Mouse (Mus musculus) neural tube, embryonic 12.5 days (tissue): ENCODE results near the gene Lyve1. TPM values are rescaled to one million over a fixed set of nuclear protein-coding genes. Genes with fewer than 3 reads are reported as not detected.

Experiments
- ATAC-seq: fragments of 200-750 bp; cut with Nextera tagmentation; 2 replicates; pipeline ENCODE4 v1.8.0; 2017; ENCODE audit warnings: low read depth, mild to moderate bottlenecking, moderate TSS enrichment, moderate library complexity; ENCODE audit not compliant: low FRiP score
- H3K27ac ChIP-seq: fragments of 300-500 bp; sonication (generic); 2 replicates; pipeline ENCODE4 v1.5.1; 2016
- H3K27me3 ChIP-seq: fragments of 300-500 bp; sonication (generic); replicated peaks from 2 replicates; pipeline ENCODE4 v1.6.1; 2016; ENCODE audit warnings: mild to moderate bottlenecking
- H3K36me3 ChIP-seq: fragments of 300-500 bp; sonication (generic); 2 replicates; pipeline ENCODE4 v1.6.1; 2016; ENCODE audit warnings: mild to moderate bottlenecking
- H3K4me1 ChIP-seq: fragments of 300-500 bp; sonication (generic); 2 replicates; pipeline ENCODE4 v1.6.1; 2016
- H3K4me2 ChIP-seq: fragments of 300-500 bp; sonication (generic); replicated peaks from 2 replicates; pipeline ENCODE4 v1.6.1; 2016; ENCODE audit warnings: mild to moderate bottlenecking
- H3K4me3 ChIP-seq: fragments of 300-500 bp; sonication (generic); 2 replicates; pipeline ENCODE4 v1.5.1; 2016
- H3K9ac ChIP-seq: fragments of 300-500 bp; sonication (generic); 2 replicates; pipeline ENCODE4 v1.6.1; 2016; ENCODE audit warnings: mild to moderate bottlenecking
- H3K9me3 ChIP-seq: fragments of 300-500 bp; sonication (generic); 2 replicates; pipeline ENCODE4 v1.6.1; 2016; ENCODE audit warnings: mild to moderate bottlenecking
- WGBS: fragments of 180-500 bp; shearing (Covaris S2); methylation state at CpG from one replicate; pipeline ENCODE4 v1.1.7; 2016; 5-methylcytosine and 5-hydroxymethylcytosine counted together
- polyA plus RNA-seq: library from polyadenylated mRNA; unstranded; fragments of >200 nt; fragmentation: Nextera tagmentation; extraction: Ambion mirVana; gene quantifications from 2 replicates; pipeline ENCODE4 v1.2.1, GENCODE M21; 2016

The Lyve1 gene
- polyA plus RNA-seq, 1 experiment from 2014 or later, result 4.4 TPM

DNA sequence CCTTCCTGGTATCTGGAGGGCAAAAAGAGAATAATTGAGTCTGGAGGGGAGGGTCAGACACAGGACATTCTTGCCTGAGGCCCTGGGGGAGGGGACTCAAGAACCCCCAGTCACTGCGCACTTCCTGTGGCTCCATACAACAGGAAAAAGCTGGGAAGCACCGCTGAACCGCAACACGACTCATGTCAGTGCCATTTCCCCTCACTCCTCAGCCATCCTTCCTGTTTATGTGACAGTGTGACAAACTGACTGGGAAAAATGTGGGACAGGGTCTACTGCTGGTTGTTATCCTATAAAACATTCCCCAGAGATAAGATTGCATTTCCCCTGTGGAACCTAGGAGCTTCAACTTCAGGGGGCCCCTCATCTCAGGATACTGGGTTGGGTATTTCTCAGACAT, 13.9 kb upstream of the Lyve1 start:
- no peak overlapping the region for H3K9ac ChIP-seq
- no peaks in the 10 kb centered on the region for H3K36me3 ChIP-seq
- no peaks in the 10 kb centered on the region for H3K4me1 ChIP-seq
- H3K27me3 ChIP-seq, result no peaks in the 10 kb centered on the region
- 89% methylated on average over 4 of the region's 4 CpGs for WGBS
- no peak overlapping the region for H3K27ac ChIP-seq
- ATAC-seq, result no peak
- H3K4me2 ChIP-seq, result no peak overlapping the region
- no peak overlapping the region for H3K4me3 ChIP-seq
- no peaks in the 10 kb centered on the region for H3K9me3 ChIP-seq

DNA sequence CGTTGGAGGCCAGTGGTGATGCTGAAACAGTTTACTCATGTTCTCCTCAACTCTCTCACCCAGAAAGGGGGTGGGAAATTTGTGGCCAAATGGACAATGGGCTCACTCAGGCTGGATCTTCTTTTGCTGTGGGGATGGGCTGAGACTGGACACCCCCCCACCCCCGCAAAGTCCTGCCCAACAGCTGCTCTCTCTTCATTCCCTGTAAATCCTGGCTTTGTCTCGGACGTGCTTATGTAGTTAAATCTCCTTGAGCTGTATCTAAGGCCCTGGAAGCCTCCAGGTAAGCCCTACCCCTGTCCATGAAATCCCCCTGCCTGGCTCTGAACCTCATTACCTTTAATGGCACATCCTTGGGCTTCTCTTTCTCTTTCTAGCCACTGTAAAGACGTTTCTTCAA, 5.8 kb upstream of the Lyve1 start:
- Histone ChIP-seq H3K9ac (no peak overlapping the region), H3K4me3 (no peak overlapping the region), H3K27me3 (no peaks in the 10 kb centered on the region), H3K9me3 (no peaks in the 10 kb centered on the region), H3K36me3 (no peaks in the 10 kb centered on the region), H3K4me1 (no peaks in the 10 kb centered on the region), H3K4me2 (no peak overlapping the region), H3K27ac (no peak overlapping the region)
- ATAC-seq, result no peak
- 77% methylated on average over 5 of the region's 5 CpGs for WGBS

DNA sequence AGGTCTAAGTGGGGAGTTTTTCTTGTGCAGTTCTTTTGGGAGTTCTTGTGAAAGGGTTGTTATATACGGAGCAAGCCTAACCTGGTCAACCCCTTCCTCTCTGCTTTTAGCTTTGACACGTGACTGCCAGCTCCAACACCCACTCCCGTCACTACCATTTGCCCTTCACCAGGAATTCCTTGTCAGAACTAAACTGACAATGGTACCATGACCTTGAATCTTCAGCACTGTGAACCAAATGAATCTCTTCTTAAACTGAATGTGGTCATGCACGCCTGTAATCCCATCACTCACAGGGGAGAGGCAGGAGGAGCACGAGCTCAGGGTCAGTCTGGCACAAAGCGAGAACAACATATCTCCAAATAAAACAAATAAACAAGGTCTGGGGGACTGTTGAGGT, 4.1 kb upstream of the Lyve1 start:
- no peaks in the 10 kb centered on the region for H3K36me3 ChIP-seq
- no peak for ATAC-seq
- H3K9ac ChIP-seq, result no peak overlapping the region
- no peak overlapping the region for H3K27ac ChIP-seq
- H3K4me1 ChIP-seq, result peaks cover 4% of the 10 kb centered on the region; the same call in 1 of the 2 replicates
- 89% methylated on average over 6 of the region's 6 CpGs for WGBS
- no peak overlapping the region for H3K4me2 ChIP-seq
- H3K9me3 ChIP-seq, result no peaks in the 10 kb centered on the region
- H3K4me3 ChIP-seq, result no peak overlapping the region
- H3K27me3 ChIP-seq, result no peaks in the 10 kb centered on the region

GRCm38 (mm10) chr7:110866021-110866420, 3.0 kb upstream of the Lyve1 start:
- Histone ChIP-seq H3K27me3 (no peaks in the 10 kb centered on the region), H3K36me3 (no peaks in the 10 kb centered on the region), H3K4me3 (no peak overlapping the region), H3K27ac (no peak overlapping the region), H3K4me1 (peaks cover 4% of the 10 kb centered on the region; the same call in 1 of the 2 replicates), H3K4me2 (no peak overlapping the region), H3K9me3 (no peaks in the 10 kb centered on the region), H3K9ac (no peak overlapping the region)
- WGBS, result 98% methylated on average over 3 of the region's 3 CpGs
- ATAC-seq, result no peak

- no peak for ATAC-seq
- Histone ChIP-seq H3K9me3 (no peaks in the 10 kb centered on the region), H3K4me1 (peaks cover 4% of the 10 kb centered on the region; the same call in 1 of the 2 replicates), H3K27ac (no peak overlapping the region), H3K4me3 (no peak overlapping the region), H3K27me3 (no peaks in the 10 kb centered on the region), H3K4me2 (no peak overlapping the region), H3K9ac (no peak overlapping the region), H3K36me3 (no peaks in the 10 kb centered on the region)
- 86% methylated on average over 6 of the region's 6 CpGs for WGBS
Measured at GRCm38 (mm10) chr7:110865570-110865969, 2.5 kb upstream of the Lyve1 start.

- Histone ChIP-seq H3K9ac (no peak overlapping the region), H3K36me3 (no peaks in the 10 kb centered on the region), H3K9me3 (no peaks in the 10 kb centered on the region), H3K4me1 (peaks cover 4% of the 10 kb centered on the region; the same call in 1 of the 2 replicates), H3K4me3 (no peak overlapping the region), H3K27me3 (no peaks in the 10 kb centered on the region), H3K27ac (no peak overlapping the region), H3K4me2 (no peak overlapping the region)
- no peak for ATAC-seq
- 53% methylated on average over 10 of the region's 10 CpGs for WGBS
Measured at GRCm38 (mm10) chr7:110865038-110865437, 2.0 kb upstream of the Lyve1 start.

DNA sequence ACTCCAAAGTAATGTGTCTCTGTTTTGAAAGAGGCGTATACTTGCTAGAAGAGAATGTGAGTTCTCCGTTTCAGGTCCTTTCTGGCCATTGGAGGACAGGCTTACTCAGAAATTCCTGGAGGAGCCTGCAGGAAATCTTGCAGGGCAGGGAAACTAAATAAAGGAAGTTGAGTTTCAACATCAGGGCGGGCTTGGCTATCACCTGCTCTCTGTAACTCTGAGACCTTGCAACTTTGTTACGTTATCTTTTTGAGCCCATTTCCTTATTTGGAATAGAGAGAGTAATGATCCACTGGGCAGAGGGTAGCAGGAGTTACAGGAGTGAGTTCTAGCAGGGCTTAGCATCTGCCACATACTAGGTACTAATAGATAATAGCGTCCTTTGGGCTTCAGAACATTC, 2.9 kb downstream of the Lyve1 start:
- 77% methylated on average over 5 of the region's 5 CpGs for WGBS
- Histone ChIP-seq H3K27ac (no peak overlapping the region), H3K4me2 (no peak overlapping the region), H3K36me3 (no peaks in the 10 kb centered on the region), H3K27me3 (no peaks in the 10 kb centered on the region), H3K4me3 (no peak overlapping the region), H3K9ac (no peak overlapping the region), H3K9me3 (no peaks in the 10 kb centered on the region), H3K4me1 (peaks cover 4% of the 10 kb centered on the region; the same call in 1 of the 2 replicates)
- no peak for ATAC-seq

DNA sequence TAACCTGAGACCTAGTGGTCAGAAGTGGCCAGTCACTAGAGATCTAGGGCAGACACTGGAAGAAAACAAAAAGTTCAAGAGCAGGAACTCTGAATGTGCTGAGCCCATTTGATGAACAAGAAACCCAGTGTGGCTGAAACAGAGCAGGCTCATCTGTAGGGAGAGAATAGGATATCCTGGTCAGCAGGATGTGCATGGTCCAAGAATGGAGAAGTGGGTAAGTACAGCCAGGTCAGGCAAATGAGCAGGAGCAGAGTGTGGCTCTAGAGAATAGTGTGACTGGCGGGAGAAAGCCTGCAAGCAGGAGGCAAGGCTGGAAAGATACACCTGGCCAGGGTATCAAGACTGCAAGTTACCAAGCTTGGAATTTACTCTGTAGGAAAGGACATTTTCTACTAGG, 7.4 kb downstream of the Lyve1 start:
- ATAC-seq, result no peak
- WGBS, result 78% methylated on average over 1 of the region's 1 CpGs
- H3K27ac ChIP-seq, result no peak overlapping the region

GRCm38 (mm10) chr7:110854927-110855546, 8.0 kb downstream of the Lyve1 start:
- WGBS, result 81% methylated on average over 8 of the region's 8 CpGs
- Histone ChIP-seq H3K4me3 (no peak overlapping the region), H3K36me3 (no peaks in the 10 kb centered on the region), H3K9ac (no peak overlapping the region), H3K4me1 (no peaks in the 10 kb centered on the region), H3K27me3 (no peaks in the 10 kb centered on the region), H3K4me2 (no peak overlapping the region), H3K9me3 (no peaks in the 10 kb centered on the region), H3K27ac (no peak overlapping the region)
- ATAC-seq, result no peak

More for the DNA sequence above, 7.4 kb downstream of the Lyve1 start:
- H3K9ac ChIP-seq, result no peak overlapping the region
- H3K4me1 ChIP-seq, result no peaks in the 10 kb centered on the region
- no peaks in the 10 kb centered on the region for H3K27me3 ChIP-seq
- H3K36me3 ChIP-seq, result no peaks in the 10 kb centered on the region
- H3K4me3 ChIP-seq, result no peak overlapping the region
- no peak overlapping the region for H3K4me2 ChIP-seq
- no peaks in the 10 kb centered on the region for H3K9me3 ChIP-seq

GRCm38 (mm10) chr7:110854519-110854918, 8.5 kb downstream of the Lyve1 start:
- Histone ChIP-seq H3K27ac (no peak overlapping the region), H3K4me2 (no peak overlapping the region), H3K36me3 (no peaks in the 10 kb centered on the region), H3K4me1 (no peaks in the 10 kb centered on the region), H3K9me3 (no peaks in the 10 kb centered on the region), H3K4me3 (no peak overlapping the region), H3K27me3 (no peaks in the 10 kb centered on the region), H3K9ac (no peak overlapping the region)
- ATAC-seq, result no peak
- 62% methylated on average over 3 of the region's 3 CpGs for WGBS

DNA sequence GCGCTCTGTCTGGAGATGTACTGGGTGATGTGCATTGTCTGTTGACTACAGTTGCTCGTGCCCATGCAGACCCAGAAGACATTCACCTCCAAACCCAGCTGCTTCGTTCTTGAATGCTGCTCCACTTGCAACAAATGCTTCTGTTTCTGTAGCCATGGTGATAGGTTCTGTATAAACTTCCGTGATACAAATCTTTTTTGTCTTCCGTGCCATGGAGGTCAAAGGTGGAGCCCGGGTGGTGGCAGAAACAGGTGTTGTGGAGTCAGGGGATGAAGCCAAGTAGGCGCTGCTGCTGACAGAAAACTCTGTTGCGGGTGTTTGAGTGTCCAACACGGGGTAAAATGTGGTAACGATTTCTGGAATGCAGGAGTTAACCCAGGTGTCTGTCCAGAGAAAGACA, 9.4 kb downstream of the Lyve1 start:
- H3K36me3 ChIP-seq, result no peaks in the 10 kb centered on the region
- no peak overlapping the region for H3K27ac ChIP-seq
- no peaks in the 10 kb centered on the region for H3K27me3 ChIP-seq
- no peaks in the 10 kb centered on the region for H3K9me3 ChIP-seq
- ATAC-seq, result no peak
- H3K4me3 ChIP-seq, result no peak overlapping the region
- H3K4me2 ChIP-seq, result no peak overlapping the region
- 71% methylated on average over 10 of the region's 10 CpGs for WGBS
- H3K4me1 ChIP-seq, result no peaks in the 10 kb centered on the region
- no peak overlapping the region for H3K9ac ChIP-seq

DNA sequence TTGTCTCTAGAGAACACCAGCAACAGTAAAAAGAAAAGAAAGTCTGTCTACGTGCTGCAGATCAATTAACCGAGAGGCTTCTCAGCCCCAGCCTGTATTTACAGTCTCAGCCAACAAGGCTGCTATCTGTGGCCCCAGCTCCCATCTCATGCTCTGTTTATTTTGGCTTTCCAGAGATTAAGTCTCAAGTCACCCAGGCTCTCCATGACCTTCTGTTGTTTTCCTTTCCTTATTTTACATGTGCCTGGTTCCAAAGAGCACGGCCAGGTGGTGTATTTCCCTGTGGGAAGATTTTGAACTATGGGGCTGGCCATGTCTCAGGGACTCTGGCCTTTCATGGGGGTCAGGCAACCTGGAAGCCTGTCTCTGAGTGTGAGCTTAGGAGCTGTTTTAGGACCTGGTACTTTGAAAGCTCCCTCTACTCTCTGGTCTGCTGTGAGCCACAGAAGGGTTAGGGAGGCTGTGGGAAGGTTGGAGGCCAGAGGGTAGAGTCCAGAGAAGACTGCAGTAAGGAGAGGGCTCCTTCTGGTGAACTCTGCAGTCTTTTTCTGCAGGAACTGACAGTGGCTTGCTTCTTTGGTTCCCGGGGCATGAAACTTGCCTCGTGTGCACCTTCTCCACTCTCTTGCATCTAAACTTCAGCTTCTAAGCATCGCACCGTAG, 11.4 kb downstream of the Lyve1 start:
- no peak overlapping the region for H3K4me2 ChIP-seq
- 82% methylated on average over 7 of the region's 7 CpGs for WGBS
- H3K27me3 ChIP-seq, result no peaks in the 10 kb centered on the region
- no peaks in the 10 kb centered on the region for H3K9me3 ChIP-seq
- H3K4me3 ChIP-seq, result no peak overlapping the region
- ATAC-seq, result no peak
- no peaks in the 10 kb centered on the region for H3K36me3 ChIP-seq
- H3K9ac ChIP-seq, result no peak overlapping the region
- H3K27ac ChIP-seq, result no peak overlapping the region
- no peaks in the 10 kb centered on the region for H3K4me1 ChIP-seq

DNA sequence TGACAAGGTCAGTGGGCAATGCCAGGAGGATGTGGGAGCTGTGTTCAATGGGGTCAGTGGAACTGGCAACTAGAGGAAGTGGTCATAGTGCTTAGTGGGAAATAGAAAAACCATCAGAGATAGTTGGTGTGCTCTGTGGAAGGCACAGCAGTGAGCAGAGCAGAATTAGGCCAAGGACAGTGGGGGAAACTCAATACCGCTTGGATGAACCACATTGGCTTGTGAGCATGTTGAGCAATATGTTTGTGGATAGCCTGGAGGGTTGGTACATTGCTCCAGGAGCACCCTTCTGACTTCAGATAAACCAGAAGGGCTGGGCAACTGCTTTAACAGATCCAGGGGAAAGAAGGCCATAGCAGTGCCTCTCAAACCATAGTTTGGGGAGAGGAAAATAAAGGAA, 14.7 kb downstream of the Lyve1 start:
- Histone ChIP-seq H3K36me3 (no peaks in the 10 kb centered on the region), H3K9me3 (no peaks in the 10 kb centered on the region), H3K4me1 (peaks cover 2% of the 10 kb centered on the region; the same call in 1 of the 2 replicates), H3K27me3 (no peaks in the 10 kb centered on the region), H3K4me2 (no peak overlapping the region), H3K4me3 (no peak overlapping the region), H3K9ac (no peak overlapping the region), H3K27ac (no peak overlapping the region)
- WGBS, result 93% methylated on average over 1 of the region's 1 CpGs
- no peak for ATAC-seq
